Mouse (Mus musculus) adrenal gland, adult 8-10 months (tissue): ENCODE data around the gene Pofut2. TPM values are rescaled to one million over a fixed set of nuclear protein-coding genes. Genes with fewer than 3 reads are reported as not detected.
A peak's percentile ranks its signal among the peaks of the same experiment; 100 is the strongest.

Experiments
- DNase-seq: peaks from one replicate; pipeline ENCODE4 v3.0.0; 2022
- total RNA-seq, 4 experiments: library from RNA; stranded (reverse); gene quantifications; 2 replicates each; pipeline ENCODE4 v1.2.4; 2022

Gene Pofut2
- total RNA-seq, 4 experiments from 2014 or later, result 82.9 to 90.5 (median 87.2) TPM

- no peak for DNase-seq
Measured at GRCm38 (mm10) chr10:77231861-77232755, 26.9 kb upstream of the Pofut2 start.

- no peak for DNase-seq
Measured at GRCm38 (mm10) chr10:77233230-77233629, 25.8 kb upstream of the Pofut2 start.

- DNase-seq, result no peak
Measured at GRCm38 (mm10) chr10:77234991-77235616, 23.9 kb upstream of the Pofut2 start.

GRCm38 (mm10) chr10:77237795-77238580 is 21.0 kb upstream of the Pofut2 start:
- DNase-seq, result no peak

- DNase-seq, result no peak
Measured at GRCm38 (mm10) chr10:77240764-77241163, 18.3 kb upstream of the Pofut2 start.

- no peak for DNase-seq
Measured at GRCm38 (mm10) chr10:77242396-77242795, 16.6 kb upstream of the Pofut2 start.

GRCm38 (mm10) chr10:77242871-77243270 is 16.1 kb upstream of the Pofut2 start:
- DNase-seq, result no peak

GRCm38 (mm10) chr10:77243572-77244161 is 15.4 kb upstream of the Pofut2 start:
- no peak for DNase-seq

GRCm38 (mm10) chr10:77244777-77245176 is 14.2 kb upstream of the Pofut2 start:
- DNase-seq, result no peak

- DNase-seq, result no peak
Measured at GRCm38 (mm10) chr10:77247048-77247447, 12.0 kb upstream of the Pofut2 start.

- DNase-seq, result no peak
Measured at GRCm38 (mm10) chr10:77247707-77248106, 11.3 kb upstream of the Pofut2 start.

- DNase-seq, result peak; percentile 87
Measured at GRCm38 (mm10) chr10:77251223-77251783, 7.7 kb upstream of the Pofut2 start.

GRCm38 (mm10) chr10:77251784-77252539 is 7.1 kb upstream of the Pofut2 start:
- DNase-seq, result peak; percentile 81

- DNase-seq, result peak; percentile 68
Measured at GRCm38 (mm10) chr10:77252790-77253189, 6.2 kb upstream of the Pofut2 start.

GRCm38 (mm10) chr10:77255231-77255630 is 3.8 kb upstream of the Pofut2 start:
- no peak for DNase-seq

- no peak for DNase-seq
Measured at GRCm38 (mm10) chr10:77255676-77256075, 3.3 kb upstream of the Pofut2 start.

- DNase-seq, result no peak
Measured at GRCm38 (mm10) chr10:77258041-77258590, 902 bp upstream of the Pofut2 start.

- no peak for DNase-seq
Measured at GRCm38 (mm10) chr10:77260166-77260875, 1.3 kb downstream of the Pofut2 start.

- no peak for DNase-seq
Measured at GRCm38 (mm10) chr10:77266281-77266680, 7.3 kb downstream of the Pofut2 start.

- no peak for DNase-seq
Measured at GRCm38 (mm10) chr10:77267027-77267426, 8.0 kb downstream of the Pofut2 start.
